Mouse (Mus musculus): ENCODE measurements around the gene M1ap. TPM values are rescaled to one million over a fixed set of nuclear protein-coding genes. Genes with fewer than 3 reads are reported as not detected.

Gene M1ap
- polyA plus RNA-seq, 1 experiment, result 0.58 TPM

GRCm38 (mm10) chr6:83057790-83058189 lies 111.1 kb downstream of the M1ap start, which contains the start of gene Dqx1:
Gene Dqx1, plus strand, starts transcription at chr6:83057844.
- peaks cover 19% of the 10 kb centered on the region for H3K4me1 ChIP-seq (replicated peaks; ENCODE audit: control insufficient read depth, insufficient read depth, low read length)
- DNase-seq, result no peak
- no peak within 1 kb of the TSS for H3K4me3 ChIP-seq (ENCODE audit: control insufficient read depth, insufficient read depth, low read length)

GRCm38 (mm10) chr6:83058725-83059124 lies 112.0 kb downstream of the M1ap start:
- peaks cover 11% of the 10 kb centered on the region for H3K4me1 ChIP-seq (replicated peaks; ENCODE audit: control insufficient read depth, insufficient read depth, low read length)
- no peak for TF ChIP-seq CTCF (IDR thresholded peaks at IDR 0.05; ENCODE audit: borderline replicate concordance, control insufficient read depth, extremely low read depth, insufficient read depth, low read length, poor library complexity)
- TF ChIP-seq POLR2A (IDR thresholded peaks at IDR 0.05; ENCODE audit: control insufficient read depth, extremely low read depth, insufficient read depth, low read length, poor library complexity), result no peak
- no peak for DNase-seq
- H3K36me3 ChIP-seq (ENCODE audit: control insufficient read depth, insufficient read depth, low read length), result peaks cover 8% of the 10 kb centered on the region
- H3K4me3 ChIP-seq (ENCODE audit: control insufficient read depth, insufficient read depth, low read length), result no peak overlapping the region
- WGBS, result 94% methylated on average over 2 of the region's 2 CpGs
- no peaks in the 10 kb centered on the region for H3K27me3 ChIP-seq (ENCODE audit: control insufficient read depth, insufficient read depth, low read length)
- no peak overlapping the region for H3K27ac ChIP-seq (ENCODE audit: control insufficient read depth, insufficient read depth, low read length)

More at GRCm38 (mm10) chr6:83057790-83058189, 111.1 kb downstream of the M1ap start, which contains the start of gene Dqx1:
- Histone ChIP-seq H3K27me3 (ENCODE audit: control insufficient read depth, insufficient read depth, low read length) (no peaks in the 10 kb centered on the region), H3K36me3 (ENCODE audit: control insufficient read depth, insufficient read depth, low read length) (peaks cover 8% of the 10 kb centered on the region), H3K27ac (ENCODE audit: control insufficient read depth, insufficient read depth, low read length) (no peak within 1 kb of the TSS)
- 97% methylated on average over 3 of the region's 3 CpGs for WGBS
- TF ChIP-seq POLR2A (IDR thresholded peaks at IDR 0.05; ENCODE audit: control insufficient read depth, extremely low read depth, insufficient read depth, low read length, poor library complexity) (no peak), CTCF (IDR thresholded peaks at IDR 0.05; ENCODE audit: borderline replicate concordance, control insufficient read depth, extremely low read depth, insufficient read depth, low read length, poor library complexity) (no peak)

- no peaks in the 10 kb centered on the region for H3K36me3 ChIP-seq (ENCODE audit: control insufficient read depth, insufficient read depth, low read length)
- 22% methylated on average over 8 of the region's 8 CpGs for WGBS
- no peak for TF ChIP-seq CTCF (IDR thresholded peaks at IDR 0.05; ENCODE audit: borderline replicate concordance, control insufficient read depth, extremely low read depth, insufficient read depth, low read length, poor library complexity)
- TF ChIP-seq POLR2A (IDR thresholded peaks at IDR 0.05; ENCODE audit: control insufficient read depth, extremely low read depth, insufficient read depth, low read length, poor library complexity), result no peak
- peaks cover 27% of the 10 kb centered on the region for H3K4me1 ChIP-seq (replicated peaks; ENCODE audit: control insufficient read depth, insufficient read depth, low read length)
- H3K27ac ChIP-seq (ENCODE audit: control insufficient read depth, insufficient read depth, low read length), result no peak overlapping the region
- no peak overlapping the region for H3K4me3 ChIP-seq (ENCODE audit: control insufficient read depth, insufficient read depth, low read length)
- H3K27me3 ChIP-seq (ENCODE audit: control insufficient read depth, insufficient read depth, low read length), result peaks cover 33% of the 10 kb centered on the region
- no peak for DNase-seq
These were observed 119.3 kb downstream of the M1ap start for GRCm38 (mm10) chr6:83065995-83066394.

- no peak overlapping the region for H3K4me3 ChIP-seq (ENCODE audit: control insufficient read depth, insufficient read depth, low read length)
- WGBS, result 35% methylated on average over 6 of the region's 6 CpGs
- no peak for DNase-seq
- no peaks in the 10 kb centered on the region for H3K36me3 ChIP-seq (ENCODE audit: control insufficient read depth, insufficient read depth, low read length)
- TF ChIP-seq CTCF (IDR thresholded peaks at IDR 0.05; ENCODE audit: borderline replicate concordance, control insufficient read depth, extremely low read depth, insufficient read depth, low read length, poor library complexity), result no peak
- no peak for TF ChIP-seq POLR2A (IDR thresholded peaks at IDR 0.05; ENCODE audit: control insufficient read depth, extremely low read depth, insufficient read depth, low read length, poor library complexity)
- H3K27me3 ChIP-seq (ENCODE audit: control insufficient read depth, insufficient read depth, low read length), result peaks cover 38% of the 10 kb centered on the region
- H3K27ac ChIP-seq (ENCODE audit: control insufficient read depth, insufficient read depth, low read length), result no peak overlapping the region
- peaks cover 30% of the 10 kb centered on the region for H3K4me1 ChIP-seq (replicated peaks; ENCODE audit: control insufficient read depth, insufficient read depth, low read length)
These were observed 119.7 kb downstream of the M1ap start for GRCm38 (mm10) chr6:83066441-83066840.

DNA sequence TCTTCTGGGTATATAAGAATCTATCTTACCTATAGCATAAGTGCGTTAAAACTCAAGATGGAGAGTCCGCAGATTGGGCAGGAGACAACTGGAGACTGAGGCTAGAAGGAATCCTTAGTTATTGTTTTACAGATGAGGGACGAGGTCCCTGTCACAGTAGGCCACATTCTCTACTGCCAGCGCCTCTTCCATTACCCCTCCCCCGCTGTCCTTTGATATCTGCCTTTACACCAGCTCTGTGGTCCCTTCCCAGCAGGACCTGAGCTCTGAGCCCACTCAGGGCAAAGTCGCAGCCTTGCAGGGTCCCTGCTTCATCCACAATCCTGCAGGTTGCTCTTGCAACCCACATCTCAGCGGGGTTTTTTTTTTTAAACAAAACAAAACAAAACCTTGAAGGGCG lies 121.5 kb downstream of the M1ap start:
- Histone ChIP-seq H3K27me3 (ENCODE audit: control insufficient read depth, insufficient read depth, low read length) (peaks cover 47% of the 10 kb centered on the region), H3K4me1 (replicated peaks; ENCODE audit: control insufficient read depth, insufficient read depth, low read length) (peaks cover 30% of the 10 kb centered on the region), H3K4me3 (ENCODE audit: control insufficient read depth, insufficient read depth, low read length) (no peak overlapping the region), H3K27ac (ENCODE audit: control insufficient read depth, insufficient read depth, low read length) (no peak overlapping the region), H3K36me3 (ENCODE audit: control insufficient read depth, insufficient read depth, low read length) (no peaks in the 10 kb centered on the region)
- DNase-seq, result no peak
- TF ChIP-seq CTCF (IDR thresholded peaks at IDR 0.05; ENCODE audit: borderline replicate concordance, control insufficient read depth, extremely low read depth, insufficient read depth, low read length, poor library complexity), result no peak
- TF ChIP-seq POLR2A (IDR thresholded peaks at IDR 0.05; ENCODE audit: control insufficient read depth, extremely low read depth, insufficient read depth, low read length, poor library complexity), result no peak
- WGBS, result 63% methylated on average over 8 of the region's 8 CpGs

DNA sequence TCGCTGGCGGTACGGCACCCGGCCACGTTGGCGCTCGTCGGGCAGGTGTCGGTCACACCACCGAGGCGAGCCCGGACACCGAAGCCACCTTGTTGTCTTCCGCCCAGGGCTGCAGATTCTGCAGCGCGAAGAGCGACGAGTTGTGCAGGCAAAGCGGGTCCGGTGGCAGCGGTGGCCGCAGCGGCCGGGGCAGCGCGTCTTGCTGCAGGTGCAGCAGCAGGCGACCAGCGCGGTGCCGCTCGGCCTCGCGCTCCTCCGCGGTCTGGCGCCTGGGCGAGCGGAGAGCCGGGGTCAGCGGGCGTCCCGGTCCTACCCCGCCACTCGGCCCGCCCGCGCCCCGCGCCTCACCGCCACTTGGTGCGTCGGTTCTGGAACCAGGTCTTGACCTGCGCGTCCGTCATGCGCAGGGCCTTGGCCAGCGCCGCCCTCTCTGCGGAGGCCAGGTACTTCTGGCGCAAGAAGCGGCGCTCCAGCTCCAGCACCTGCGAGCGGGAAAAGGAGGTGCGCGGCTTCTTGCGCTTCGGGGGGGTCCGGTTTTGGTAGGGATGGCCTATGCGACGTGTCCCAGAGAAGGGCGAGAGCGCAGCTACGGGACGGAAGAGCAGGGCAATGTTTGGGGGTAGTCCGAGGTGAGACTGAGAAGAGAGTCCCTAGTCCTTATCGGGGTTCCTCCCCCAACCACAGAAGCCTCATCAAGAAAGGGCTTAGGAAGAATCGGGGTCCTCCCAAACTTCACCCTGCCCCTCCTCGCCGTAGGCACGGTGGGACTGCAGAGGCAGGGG lies 122.2 kb downstream of the M1ap start:
- no peak for TF ChIP-seq CTCF (IDR thresholded peaks at IDR 0.05; ENCODE audit: borderline replicate concordance, control insufficient read depth, extremely low read depth, insufficient read depth, low read length, poor library complexity)
- no peak for DNase-seq
- H3K4me1 ChIP-seq (replicated peaks; ENCODE audit: control insufficient read depth, insufficient read depth, low read length), result peaks cover 30% of the 10 kb centered on the region
- WGBS, result 3% methylated on average over 81 of the region's 81 CpGs
- H3K27me3 ChIP-seq (ENCODE audit: control insufficient read depth, insufficient read depth, low read length), result peaks cover 47% of the 10 kb centered on the region
- H3K36me3 ChIP-seq (ENCODE audit: control insufficient read depth, insufficient read depth, low read length), result no peaks in the 10 kb centered on the region
- H3K27ac ChIP-seq (ENCODE audit: control insufficient read depth, insufficient read depth, low read length), result no peak overlapping the region
- H3K4me3 ChIP-seq (ENCODE audit: control insufficient read depth, insufficient read depth, low read length), result no peak overlapping the region
